In the genomic region with DNA sequence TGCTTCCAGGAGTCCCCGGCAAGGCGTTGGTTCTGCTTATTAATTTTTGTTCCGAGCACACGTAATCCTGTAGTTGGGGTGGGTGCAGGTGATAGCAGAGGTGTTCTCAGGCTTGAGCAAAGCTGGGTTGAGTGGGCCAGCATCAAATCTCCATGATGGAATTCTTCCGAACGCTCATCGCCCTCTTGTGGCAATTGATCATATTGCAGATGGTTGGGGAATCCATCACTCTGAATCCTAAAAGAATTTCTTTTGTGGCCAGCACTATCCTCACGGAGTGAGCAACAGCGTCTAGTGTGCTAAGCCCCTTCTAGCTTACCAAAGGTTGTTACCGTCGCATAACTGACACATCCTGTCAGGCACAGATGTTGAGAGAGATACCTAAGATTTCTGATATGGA, we compare ENCODE assay signal across 8 mouse cellular contexts. TPM values are rescaled to one million over a fixed set of nuclear protein-coding genes. Genes with fewer than 3 reads are reported as not detected.
DNase-seq lines count a peak whose midpoint lies in the region; ATAC-seq and TF ChIP-seq lines count a peak whose summit lies in the region.

No protein-coding gene starts in this region.

- H3K9ac ChIP-seq in forebrain, embryonic 12.5 days: no peak overlapping the region
- no peak overlapping the region for H3K9ac ChIP-seq in liver, postnatal 0 days (replicated peaks)

- H3K4me2 ChIP-seq in forebrain, embryonic 12.5 days: no peak overlapping the region
- no peak overlapping the region for H3K4me2 ChIP-seq in liver, postnatal 0 days (ENCODE audit: low read depth, low read length)

- ATAC-seq in forebrain, embryonic 12.5 days (ENCODE audit: low FRiP score): peak; percentile 63
- ATAC-seq in liver, postnatal 0 days: no peak

- H3K4me1 ChIP-seq in forebrain, embryonic 12.5 days: no peaks in the 10 kb centered on the region
- H3K4me1 ChIP-seq in liver, postnatal 0 days (ENCODE audit: insufficient read depth): no peaks in the 10 kb centered on the region

- peak; percentile 31 for DNase-seq in urinary bladder, postnatal 10 days (ENCODE audit: low spot score)
- DNase-seq in urinary bladder, adult 2 months (ENCODE audit: low spot score): no peak
- DNase-seq in c-Kit-positive CD71-positive TER-119-positive erythroid progenitor cells, embryonic 14.5 days (ENCODE audit: low spot score): peak; percentile 63
- DNase-seq in kidney, postnatal 10 days: peak; percentile 80
- peak; percentile 73 for DNase-seq in liver, postnatal 0 days
- peak; percentile 71 for DNase-seq in ovary, postnatal 14 days (ENCODE audit: low spot score)
- DNase-seq in yolk sac, embryonic 10.5 days (ENCODE audit: low spot score): peak; percentile 67

- peak; percentile 89 for TF ChIP-seq CTCF in liver, postnatal 0 days (IDR thresholded peaks at IDR 0.05; ENCODE audit: low read depth)

- no peaks in the 10 kb centered on the region for H3K27me3 ChIP-seq in forebrain, embryonic 12.5 days
- H3K27me3 ChIP-seq in liver, postnatal 0 days (ENCODE audit: insufficient read depth, low read length): no peaks in the 10 kb centered on the region

- H3K36me3 ChIP-seq in forebrain, embryonic 12.5 days (replicated peaks): no peaks in the 10 kb centered on the region
- H3K36me3 ChIP-seq in liver, postnatal 0 days (replicated peaks; ENCODE audit: insufficient read depth, low read length): no peaks in the 10 kb centered on the region

- 16% methylated on average over 11 of the region's 11 CpGs for WGBS in forebrain, embryonic 12.5 days
- WGBS in liver, postnatal 0 days (ENCODE audit: insufficient replicate concordance): 15% methylated on average over 11 of the region's 11 CpGs

- no peak for TF ChIP-seq EP300 in liver, postnatal 0 days (IDR thresholded peaks at IDR 0.05; ENCODE audit: low read depth)

- no peak overlapping the region for H3K27ac ChIP-seq in forebrain, embryonic 12.5 days
- no peak overlapping the region for H3K27ac ChIP-seq in liver, postnatal 0 days (ENCODE audit: low read depth)

- H3K4me3 ChIP-seq in forebrain, embryonic 12.5 days (replicated peaks): no peak overlapping the region
- H3K4me3 ChIP-seq in liver, postnatal 0 days (ENCODE audit: low read depth, low read length): no peak overlapping the region

- H3K9me3 ChIP-seq in forebrain, embryonic 12.5 days: no peaks in the 10 kb centered on the region
- no peaks in the 10 kb centered on the region for H3K9me3 ChIP-seq in liver, postnatal 0 days (ENCODE audit: low read length)

RNA-seq across cellular contexts. Expression of a gene that starts 14.4 kb away (rescaled TPM):
- polyA plus RNA-seq in urinary bladder, adult 2 months (2012; rRNA removed): 0.18 and 0.21 TPM in 2 replicates
- 12.3 and 12.5 TPM in 2 replicates for polyA plus RNA-seq in forebrain, embryonic 12.5 days (2016; fragmentation: Nextera tagmentation; extraction: Ambion mirVana)
- 0.27 and 0.37 TPM in 2 replicates for polyA plus RNA-seq in liver, postnatal 0 days (2015; fragmentation: Nextera tagmentation; extraction: Ambion mirVana)

RNA-seq across cellular contexts. Expression of a gene that starts 18.5 kb away (rescaled TPM):
- polyA plus RNA-seq in urinary bladder, adult 2 months (2012; rRNA removed): 0.06 and 0.13 TPM in 2 replicates
- polyA plus RNA-seq in forebrain, embryonic 12.5 days (2016; fragmentation: Nextera tagmentation; extraction: Ambion mirVana): not detected in 2 replicates
- polyA plus RNA-seq in liver, postnatal 0 days (2015; fragmentation: Nextera tagmentation; extraction: Ambion mirVana): not detected in 2 replicates

RNA-seq across cellular contexts. Expression of a gene that starts 46.4 kb away (rescaled TPM):
- 8.9 and 12.4 TPM in 2 replicates for polyA plus RNA-seq in urinary bladder, adult 2 months (2012; rRNA removed)
- polyA plus RNA-seq in forebrain, embryonic 12.5 days (2016; fragmentation: Nextera tagmentation; extraction: Ambion mirVana): 0.83 and 1.2 TPM in 2 replicates
- 0.70 and 0.92 TPM in 2 replicates for polyA plus RNA-seq in liver, postnatal 0 days (2015; fragmentation: Nextera tagmentation; extraction: Ambion mirVana)
